Mouse (Mus musculus): ENCODE data around the gene Sept8.

Sept8 gene

GRCm38 (mm10) chr11:53495417-53495816, 23.6 kb upstream of the Sept8 start:
- no peak for DNase-seq (ENCODE audit: low spot score)

- DNase-seq (ENCODE audit: low spot score) = no peak
Observed at GRCm38 (mm10) chr11:53496946-53497345, 22.1 kb upstream of the Sept8 start.

GRCm38 (mm10) chr11:53500569-53500968, 18.5 kb upstream of the Sept8 start:
- peak; percentile 72 for DNase-seq (ENCODE audit: low spot score)

GRCm38 (mm10) chr11:53502039-53502765, 16.9 kb upstream of the Sept8 start:
- no peak for DNase-seq (ENCODE audit: low spot score)

GRCm38 (mm10) chr11:53503738-53504137, 15.3 kb upstream of the Sept8 start:
- no peak for DNase-seq (ENCODE audit: low spot score)

GRCm38 (mm10) chr11:53504376-53504775, 14.7 kb upstream of the Sept8 start:
- no peak for DNase-seq (ENCODE audit: low spot score)

- no peak for DNase-seq (ENCODE audit: low spot score)
Observed at GRCm38 (mm10) chr11:53505026-53505663, 13.9 kb upstream of the Sept8 start.

GRCm38 (mm10) chr11:53507098-53507805, 11.8 kb upstream of the Sept8 start:
- no peak for DNase-seq (ENCODE audit: low spot score)

GRCm38 (mm10) chr11:53508152-53508551, 10.9 kb upstream of the Sept8 start:
- no peak for DNase-seq (ENCODE audit: low spot score)

- DNase-seq (ENCODE audit: low spot score) = no peak
Observed at GRCm38 (mm10) chr11:53508591-53508990, 10.5 kb upstream of the Sept8 start.

- no peak for DNase-seq (ENCODE audit: low spot score)
Observed at GRCm38 (mm10) chr11:53510351-53510750, 8.7 kb upstream of the Sept8 start.

GRCm38 (mm10) chr11:53516775-53517627, 2.1 kb upstream of the Sept8 start:
- DNase-seq (ENCODE audit: low spot score) = peak; percentile 54

- DNase-seq (ENCODE audit: low spot score) = no peak
Observed at GRCm38 (mm10) chr11:53518759-53519158, 298 bp upstream of the Sept8 start.

GRCm38 (mm10) chr11:53520122-53520978, 1.3 kb downstream of the Sept8 start:
- DNase-seq (ENCODE audit: low spot score) = peak; percentile 57

- no peak for DNase-seq (ENCODE audit: low spot score)
Observed at GRCm38 (mm10) chr11:53521120-53521820, 2.2 kb downstream of the Sept8 start.

- DNase-seq (ENCODE audit: low spot score) = no peak
Observed at GRCm38 (mm10) chr11:53521821-53522131, 2.7 kb downstream of the Sept8 start.

- DNase-seq (ENCODE audit: low spot score) = no peak
Observed at GRCm38 (mm10) chr11:53522362-53522761, 3.3 kb downstream of the Sept8 start.

GRCm38 (mm10) chr11:53522930-53523329, 3.9 kb downstream of the Sept8 start:
- DNase-seq (ENCODE audit: low spot score) = no peak

GRCm38 (mm10) chr11:53523545-53524405, 4.7 kb downstream of the Sept8 start:
- DNase-seq (ENCODE audit: low spot score) = no peak

- DNase-seq (ENCODE audit: low spot score) = no peak
Observed at GRCm38 (mm10) chr11:53524905-53525304, 5.8 kb downstream of the Sept8 start.
